Mouse (Mus musculus) liver, embryonic 14.5 days (tissue): ENCODE data around the gene Pacrg. TPM values are rescaled to one million over a fixed set of nuclear protein-coding genes. Genes with fewer than 3 reads are reported as not detected.

Experiments used
- ATAC-seq: fragments of 200-750 bp; cut with Nextera tagmentation; 2 replicates; pipeline ENCODE4 v1.8.0; 2017; ENCODE audit warnings: moderate number of reproducible peaks, mild to moderate bottlenecking, moderate library complexity; ENCODE audit not compliant: insufficient read depth
- DNase-seq, 3 experiments: peaks; one replicate each; pipeline ENCODE4 v3.0.0-alpha.2; 2012 to 2013; ENCODE audit warnings: low read depth in 3 of 3, low spot score in 3 of 3
- H3K27ac ChIP-seq: fragments of 300-500 bp; sonication (generic); 2 replicates; pipeline ENCODE4 v1.5.1; 2014; ENCODE audit warnings: moderate library complexity, mild to moderate bottlenecking, control low read depth, inconsistent platforms
- H3K27me3 ChIP-seq: fragments of 300-500 bp; sonication (generic); 2 replicates; pipeline ENCODE4 v1.6.1; 2014; ENCODE audit warnings: mild to moderate bottlenecking, low read length, moderate library complexity; ENCODE audit not compliant: control insufficient read depth, insufficient read depth
- H3K36me3 ChIP-seq: fragments of 300-500 bp; sonication (generic); replicated peaks from 2 replicates; pipeline ENCODE4 v1.6.1; 2014; ENCODE audit warnings: low read depth; ENCODE audit not compliant: control insufficient read depth, insufficient read depth
- H3K4me1 ChIP-seq, 2 experiments: fragments of 200-500 bp in 1 of 2; fragments of 300-500 bp in 1 of 2; sonication (generic) in 1 of 2; replicated peaks; 2 replicates each; pipeline ENCODE4 v1.6.1; 2012 to 2014; ENCODE audit warnings: antibody characterized with exemption in 1 of 2, inconsistent platforms in 1 of 2, low read length in 1 of 2; ENCODE audit not compliant: control insufficient read depth in 2 of 2, insufficient read depth in 2 of 2
- H3K4me2 ChIP-seq: fragments of 300-500 bp; sonication (generic); 2 replicates; pipeline ENCODE4 v1.6.1; 2014; ENCODE audit warnings: low read depth, mild to moderate bottlenecking, control low read depth, moderate library complexity
- H3K4me3 ChIP-seq, 2 experiments: fragments of 200-500 bp in 1 of 2; fragments of 300-500 bp in 1 of 2; sonication (generic) in 1 of 2; 2 replicates each; pipeline ENCODE4 v1.5.1; 2012 to 2014; ENCODE audit warnings: low read depth in 2 of 2, low read length in 2 of 2, mild to moderate bottlenecking in 2 of 2, control low read depth in 1 of 2, inconsistent platforms in 1 of 2, moderate library complexity in 1 of 2; ENCODE audit not compliant: insufficient read depth in 1 of 2
- H3K9ac ChIP-seq: fragments of 300-500 bp; sonication (generic); replicated peaks from 2 replicates; pipeline ENCODE4 v1.6.1; 2014; ENCODE audit warnings: mild to moderate bottlenecking, control low read depth, moderate library complexity
- H3K9me3 ChIP-seq: fragments of 300-500 bp; sonication (generic); 2 replicates; pipeline ENCODE4 v1.6.1; 2016; ENCODE audit warnings: low read length, mixed read lengths; ENCODE audit not compliant: control insufficient read depth
- CTCF ChIP-seq: IDR thresholded peaks from 2 replicates; pipeline ENCODE4 v1.5.1; 2016; ENCODE audit warnings: antibody characterized with exemption, low read depth, control low read depth
- EP300 ChIP-seq: IDR thresholded peaks from 2 replicates; pipeline ENCODE4 v1.6.1; 2016; ENCODE audit warnings: antibody characterized with exemption, low read depth
- WGBS: fragments of 180-500 bp; shearing (Covaris S2); extraction: QIAGEN DNeasy Blood & Tissue Kit; methylation state at CpG from one replicate; pipeline ENCODE4 v1.1.7; 2014; ENCODE audit not compliant: insufficient replicate concordance; 5-methylcytosine and 5-hydroxymethylcytosine counted together
- polyA plus RNA-seq, 2 experiments: library from polyadenylated mRNA; depleted of rRNA in 1 of 2; stranded (reverse) in 1 of 2; unstranded in 1 of 2; fragments of >200 nt; fragmentation: Nextera tagmentation in 1 of 2; extraction: Ambion mirVana in 1 of 2; gene quantifications; 2 replicates each; pipeline versions ENCODE4 v1.2.1 to v1.2.3; 2012 to 2014

The Pacrg gene
- polyA plus RNA-seq, 2 experiments: 0.04 TPM; not detected in 1

- no peak overlapping the region for H3K27ac ChIP-seq
- ATAC-seq (no peak), DNase-seq (no peak)
- no peak overlapping the region for H3K4me2 ChIP-seq
- no peak overlapping the region for H3K9ac ChIP-seq
- 63% methylated on average over 7 of the region's 7 CpGs for WGBS
- no peaks in the 10 kb centered on the region for H3K36me3 ChIP-seq
- TF ChIP-seq EP300: no peak
- no peak for TF ChIP-seq CTCF
- no peaks in the 10 kb centered on the region for H3K4me1 ChIP-seq
- no peaks in the 10 kb centered on the region for H3K27me3 ChIP-seq
- H3K4me3 ChIP-seq: no peak overlapping the region
- H3K9me3 ChIP-seq: no peaks in the 10 kb centered on the region
These were observed 407.5 kb downstream of the Pacrg start for GRCm38 (mm10) chr17:10432525-10433180.

- TF ChIP-seq CTCF (no peak), EP300 (no peak)
- DNase-seq: no peak
- Histone ChIP-seq H3K36me3 (no peaks in the 10 kb centered on the region), H3K4me1 (no peaks in the 10 kb centered on the region), H3K27ac (no peak overlapping the region), H3K27me3 (no peaks in the 10 kb centered on the region), H3K4me2 (no peak overlapping the region), H3K9me3 (no peaks in the 10 kb centered on the region), H3K9ac (no peak overlapping the region), H3K4me3 (no peak overlapping the region)
- WGBS: 58% methylated on average over 6 of the region's 6 CpGs
- no peak for ATAC-seq
These were observed 408.1 kb downstream of the Pacrg start for GRCm38 (mm10) chr17:10431849-10432524.

GRCm38 (mm10) chr17:10430831-10431230 is 409.3 kb downstream of the Pacrg start:
- ATAC-seq (no peak), DNase-seq (no peak)
- no peak overlapping the region for H3K4me2 ChIP-seq

GRCm38 (mm10) chr17:10429406-10429805 is 410.7 kb downstream of the Pacrg start:
- peaks cover 0 to 2% of the 10 kb centered on the region in 2 experiments; a peak in 1 of 4 replicates for H3K4me1 ChIP-seq
- H3K9me3 ChIP-seq: no peaks in the 10 kb centered on the region
- 68% methylated on average over 11 of the region's 11 CpGs for WGBS
- no peak overlapping the region for H3K4me2 ChIP-seq
- no peaks in the 10 kb centered on the region for H3K27me3 ChIP-seq
- DNase-seq (no peak), ATAC-seq (no peak)
- H3K36me3 ChIP-seq: no peaks in the 10 kb centered on the region
- H3K4me3 ChIP-seq: no peak overlapping the region
- no peak overlapping the region for H3K27ac ChIP-seq
- no peak overlapping the region for H3K9ac ChIP-seq
- no peak for TF ChIP-seq CTCF
- TF ChIP-seq EP300: no peak

More at GRCm38 (mm10) chr17:10430831-10431230, 409.3 kb downstream of the Pacrg start:
- Histone ChIP-seq H3K9ac (no peak overlapping the region), H3K4me1 (no peaks in the 10 kb centered on the region; a peak in 1 of 4 replicates), H3K36me3 (no peaks in the 10 kb centered on the region), H3K27me3 (no peaks in the 10 kb centered on the region), H3K4me3 (no peak overlapping the region), H3K27ac (no peak overlapping the region), H3K9me3 (no peaks in the 10 kb centered on the region)
- TF ChIP-seq CTCF (no peak), EP300 (no peak)
- 31% methylated on average over 4 of the region's 4 CpGs for WGBS

- 7% methylated on average over 5 of the region's 5 CpGs for WGBS
- no peak for DNase-seq
- no peaks in the 10 kb centered on the region for H3K9me3 ChIP-seq
- TF ChIP-seq EP300: no peak
- TF ChIP-seq CTCF: no peak
- ATAC-seq: no peak
- no peak overlapping the region for H3K27ac ChIP-seq
- no peak overlapping the region for H3K4me3 ChIP-seq
- no peaks in the 10 kb centered on the region for H3K36me3 ChIP-seq
- no peaks in the 10 kb centered on the region for H3K27me3 ChIP-seq
- H3K9ac ChIP-seq: no peak overlapping the region
- peaks cover 0 to 2% of the 10 kb centered on the region in 2 experiments; a peak in 1 of 4 replicates for H3K4me1 ChIP-seq
- no peak overlapping the region for H3K4me2 ChIP-seq
These were observed 414.8 kb downstream of the Pacrg start for GRCm38 (mm10) chr17:10425311-10425710.
